Mouse (Mus musculus) spleen, postnatal 10 days (tissue): Measurements from ENCODE around the gene Morn3.

ENCODE experiments used
- DNase-seq, 2 experiments: peaks; one replicate each; pipeline ENCODE4 v3.0.0; 2021 to 2022; ENCODE audit warnings: low spot score in 2 of 2

The Morn3 gene

GRCm38 (mm10) chr5:123060706-123061401, 14.0 kb upstream of the Morn3 start:
- no peak for DNase-seq

- peak in 1 of 2 experiments; percentile 71 for DNase-seq
These were observed 13.1 kb upstream of the Morn3 start for GRCm38 (mm10) chr5:123059757-123060520.

- peak in 1 of 2 experiments; percentile 39 for DNase-seq
These were observed 11.7 kb upstream of the Morn3 start for GRCm38 (mm10) chr5:123058251-123059102.

- DNase-seq: peak; percentile 90 to 98
These were observed 10.8 kb upstream of the Morn3 start for GRCm38 (mm10) chr5:123057366-123058250.

- DNase-seq: no peak
These were observed 4.9 kb upstream of the Morn3 start for GRCm38 (mm10) chr5:123051736-123052135.

GRCm38 (mm10) chr5:123050918-123051317, 4.1 kb upstream of the Morn3 start:
- no peak for DNase-seq

- DNase-seq: peak in 1 of 2 experiments; percentile 56
These were observed 2.5 kb upstream of the Morn3 start for GRCm38 (mm10) chr5:123049271-123049670.

- DNase-seq: peak in 1 of 2 experiments; percentile 73
These were observed 1.1 kb downstream of the Morn3 start for GRCm38 (mm10) chr5:123045561-123046295.

GRCm38 (mm10) chr5:123043856-123044255, 3.0 kb downstream of the Morn3 start:
- DNase-seq: peak; percentile 56 to 79

- no peak for DNase-seq
These were observed 6.0 kb downstream of the Morn3 start for GRCm38 (mm10) chr5:123040796-123041195.

- DNase-seq: peak; percentile 93 to 94
These were observed 7.6 kb downstream of the Morn3 start for GRCm38 (mm10) chr5:123039120-123039752.

- no peak for DNase-seq
These were observed 8.7 kb downstream of the Morn3 start for GRCm38 (mm10) chr5:123038115-123038514.

GRCm38 (mm10) chr5:123035564-123035963, 11.3 kb downstream of the Morn3 start:
- peak in 1 of 2 experiments; percentile 62 for DNase-seq

- DNase-seq: no peak
These were observed 11.7 kb downstream of the Morn3 start for GRCm38 (mm10) chr5:123035089-123035488.

- no peak for DNase-seq
These were observed 13.1 kb downstream of the Morn3 start for GRCm38 (mm10) chr5:123033646-123034160.

- no peak for DNase-seq
These were observed 15.5 kb downstream of the Morn3 start for GRCm38 (mm10) chr5:123031312-123031711.

- no peak for DNase-seq
These were observed 17.1 kb downstream of the Morn3 start for GRCm38 (mm10) chr5:123029729-123030128.

GRCm38 (mm10) chr5:123027436-123027835, 19.4 kb downstream of the Morn3 start:
- DNase-seq: no peak

- DNase-seq: no peak
These were observed 20.4 kb downstream of the Morn3 start for GRCm38 (mm10) chr5:123026414-123026813.
